Mouse (Mus musculus) myocyte (in vitro differentiated cells): ENCODE measurements at regions not wholly inside any gene's neighbourhood (a gene's known extent, or its start where the extent isn't known, plus 50 kb on each side); places are given as distances from the start of the nearest gene placed in this dataset.

ENCODE experiments used
- E2F4 ChIP-seq: IDR thresholded peaks from one replicate; pipeline ENCODE4 v1.6.1; 2011; ENCODE audit warnings: mild to moderate bottlenecking, control low read depth, moderate library complexity; ENCODE audit not compliant: insufficient read depth
- MAX ChIP-seq: IDR thresholded peaks from one replicate; pipeline ENCODE4 v1.6.1; 2011; ENCODE audit warnings: low read depth, mild to moderate bottlenecking, control low read depth
- MYOD1 ChIP-seq, 3 experiments: IDR thresholded peaks; one replicate each; pipeline ENCODE4 v1.6.1; 2011; ENCODE audit warnings: control low read depth in 2 of 3, low read depth in 2 of 3, mild to moderate bottlenecking in 2 of 3, moderate library complexity in 1 of 3; ENCODE audit not compliant: insufficient read length in 2 of 3, control insufficient read depth in 1 of 3
- MYOG ChIP-seq, 3 experiments: IDR thresholded peaks; one replicate each; pipeline ENCODE4 v1.6.1; 2011; ENCODE audit warnings: control low read depth in 2 of 3, low read depth in 2 of 3, mild to moderate bottlenecking in 2 of 3; ENCODE audit not compliant: insufficient read length in 2 of 3, control insufficient read depth in 1 of 3, insufficient read depth in 1 of 3
- POLR2A ChIP-seq: IDR thresholded peaks from one replicate; pipeline ENCODE4 v1.6.1; 2011; ENCODE audit warnings: low read depth, mild to moderate bottlenecking, control low read depth, moderate library complexity; ENCODE audit not compliant: insufficient read length
- POLR2AphosphoS2 ChIP-seq: IDR thresholded peaks from one replicate; pipeline ENCODE4 v1.6.1; 2011; ENCODE audit warnings: low read depth, control low read depth; ENCODE audit not compliant: insufficient read length
- TCF12 ChIP-seq: IDR thresholded peaks from one replicate; pipeline ENCODE4 v1.6.1; 2011; ENCODE audit warnings: mild to moderate bottlenecking, control low read depth; ENCODE audit not compliant: poor library complexity, insufficient read depth, severe bottlenecking
- TCF3 ChIP-seq: IDR thresholded peaks from one replicate; pipeline ENCODE4 v1.6.1; 2011; ENCODE audit warnings: low read depth, control low read depth; ENCODE audit not compliant: insufficient read length
- USF1 ChIP-seq: IDR thresholded peaks from one replicate; pipeline ENCODE4 v1.6.1; 2011; ENCODE audit warnings: low read depth, mild to moderate bottlenecking, control low read depth, moderate library complexity

DNA sequence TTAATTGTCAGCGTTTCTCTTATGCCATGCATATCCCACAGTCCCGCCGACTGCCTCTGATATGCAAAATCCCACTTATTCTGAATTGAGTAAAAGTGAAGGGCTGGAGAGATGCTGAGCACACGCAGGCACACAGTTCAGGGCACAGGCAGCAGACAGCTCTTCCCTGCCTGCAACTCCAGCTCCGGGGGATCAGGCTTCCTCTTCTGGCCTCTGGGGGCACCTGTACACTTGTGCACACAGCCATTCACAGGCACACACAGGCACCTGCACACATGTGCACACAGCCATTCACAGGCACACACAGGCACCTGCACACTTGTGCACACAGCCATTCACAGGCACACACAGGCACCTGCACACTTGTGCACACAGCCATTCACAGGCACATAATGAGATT is 254.8 kb upstream of the Gm6793 start:
- TF ChIP-seq POLR2A (no peak), POLR2AphosphoS2 (no peak), MYOD1 (IDR thresholded peaks at IDR 0.05; ENCODE audit: control insufficient read depth in 1 of 3, insufficient read length in 2 of 3, low read depth in 2 of 3) (no peak), MYOG (IDR thresholded peaks at IDR 0.05; ENCODE audit: control insufficient read depth in 1 of 3, insufficient read depth in 1 of 3, insufficient read length in 2 of 3, low read depth in 2 of 3) (no peak), MAX (no peak), TCF12 (no peak), TCF3 (no peak), USF1 (no peak), E2F4 (no peak)
